Mouse (Mus musculus): ENCODE results near the gene Fastk.
"Not testable (repeated sequence)": the region's sequence is repeated elsewhere in the genome, so short reads cannot be mapped to it uniquely, and the experiment has no call there.

Gene Fastk

DNA sequence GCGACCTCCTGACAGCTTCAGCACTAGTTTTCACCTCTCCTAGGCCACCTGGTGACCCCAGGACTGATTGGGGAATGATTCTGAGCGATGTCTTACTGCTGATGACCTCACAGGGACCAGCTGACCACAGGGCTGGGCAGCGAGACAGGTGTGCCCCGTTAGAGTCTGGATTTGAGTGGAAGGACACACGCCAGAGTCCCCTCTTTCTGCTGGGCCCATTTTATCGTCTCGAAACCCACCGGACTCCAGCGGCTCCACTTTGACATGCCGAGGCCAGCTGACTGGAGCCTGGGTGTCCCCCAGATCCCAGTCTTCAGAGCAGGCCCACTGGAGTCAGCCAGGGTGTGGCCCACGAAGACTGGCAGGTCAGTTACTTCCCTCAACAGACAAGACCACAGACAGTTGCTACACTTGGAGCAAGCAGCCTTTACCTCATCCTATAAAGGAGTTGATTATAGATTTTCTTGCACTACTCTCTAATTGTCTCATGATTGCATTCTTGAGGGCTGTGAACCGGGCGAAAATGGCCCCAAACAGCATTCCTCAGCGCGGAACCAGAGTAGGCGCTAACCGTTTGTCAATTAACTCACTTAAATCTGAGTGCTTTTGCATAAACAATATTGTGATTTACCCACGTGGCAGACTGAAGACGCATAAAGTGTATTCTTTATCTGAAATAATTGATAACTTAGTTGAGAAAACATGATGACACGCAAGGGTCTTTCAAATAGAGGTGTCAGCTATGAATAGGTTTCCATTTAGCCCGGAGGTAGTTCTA, 20.9 kb downstream of the Fastk start:
- CTCF ChIA-PET = no interaction called here

GRCm38 (mm10) chr5:24423129-24424003, 21.7 kb downstream of the Fastk start, which contains the start of the genes Cdk5 and Slc4a2:
Gene Cdk5 (minus strand): TSS chr5:24423530.
Gene Slc4a2 (plus strand): TSS chr5:24423837.
- CTCF ChIA-PET = no interaction called here

- CTCF ChIA-PET = interaction anchor here (0.8 kb wide), 1 partner anchor 14 kb away, joined by 3 read pairs; no protein-coding TSS in a partner anchor
Measured at GRCm38 (mm10) chr5:24420381-24420780, 24.7 kb downstream of the Fastk start.

DNA sequence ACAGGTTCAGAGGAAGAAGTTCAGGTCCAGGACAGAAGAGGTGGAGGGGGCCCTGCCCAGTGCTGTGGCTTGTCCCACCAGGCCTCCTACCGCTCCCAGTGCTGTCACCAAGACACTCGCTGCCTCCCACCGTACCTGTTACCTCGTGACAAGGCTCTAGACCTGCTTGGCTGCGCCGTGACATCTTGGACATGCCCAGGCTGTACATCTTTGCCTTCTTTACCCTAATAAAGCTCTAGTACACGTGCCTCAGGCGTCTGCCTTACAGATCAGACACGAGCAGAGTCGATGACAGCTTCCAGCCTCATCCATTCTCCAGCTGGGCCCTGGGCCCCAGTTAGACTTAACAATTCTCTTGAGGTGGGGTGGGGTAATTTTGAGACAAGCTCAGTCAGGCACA, 27.5 kb downstream of the Fastk start:
- CTCF ChIA-PET = no interaction called here

DNA sequence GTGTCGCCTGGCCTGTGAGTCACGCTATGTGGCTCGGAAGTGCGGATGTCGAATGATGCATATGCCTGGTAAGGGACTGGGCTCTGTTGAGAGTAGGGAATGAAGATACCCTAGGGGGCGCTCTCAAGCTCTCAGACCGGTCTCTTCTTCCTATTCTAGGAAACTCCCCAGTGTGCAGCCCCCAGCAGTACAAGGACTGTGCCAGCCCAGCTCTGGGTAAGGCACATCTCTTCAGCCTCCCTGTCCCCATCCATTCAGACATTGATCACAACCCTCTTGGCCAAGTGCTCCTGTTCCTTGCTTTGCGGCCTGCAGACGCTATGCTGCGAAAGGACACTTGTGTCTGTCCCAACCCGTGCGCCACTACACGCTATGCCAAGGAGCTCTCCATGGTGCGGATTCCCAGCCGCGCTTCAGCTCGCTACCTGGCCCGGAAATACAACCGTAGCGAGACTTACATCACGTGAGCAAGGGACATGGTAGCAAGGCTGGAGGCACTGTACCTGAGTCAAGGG, 28.8 kb downstream of the Fastk start:
- CTCF ChIA-PET = interaction anchor here (0.5 to 1.1 kb wide), 3 partner anchors 9 to 884 kb away, joined by 3 to 12 read pairs (median 3); no protein-coding TSS in a partner anchor

- CTCF ChIA-PET = interaction anchor here (0.5 kb wide), 1 partner anchor 40 kb away, joined by 3 read pairs; no protein-coding TSS in a partner anchor
Measured at GRCm38 (mm10) chr5:24413938-24414337, 31.1 kb downstream of the Fastk start.

DNA sequence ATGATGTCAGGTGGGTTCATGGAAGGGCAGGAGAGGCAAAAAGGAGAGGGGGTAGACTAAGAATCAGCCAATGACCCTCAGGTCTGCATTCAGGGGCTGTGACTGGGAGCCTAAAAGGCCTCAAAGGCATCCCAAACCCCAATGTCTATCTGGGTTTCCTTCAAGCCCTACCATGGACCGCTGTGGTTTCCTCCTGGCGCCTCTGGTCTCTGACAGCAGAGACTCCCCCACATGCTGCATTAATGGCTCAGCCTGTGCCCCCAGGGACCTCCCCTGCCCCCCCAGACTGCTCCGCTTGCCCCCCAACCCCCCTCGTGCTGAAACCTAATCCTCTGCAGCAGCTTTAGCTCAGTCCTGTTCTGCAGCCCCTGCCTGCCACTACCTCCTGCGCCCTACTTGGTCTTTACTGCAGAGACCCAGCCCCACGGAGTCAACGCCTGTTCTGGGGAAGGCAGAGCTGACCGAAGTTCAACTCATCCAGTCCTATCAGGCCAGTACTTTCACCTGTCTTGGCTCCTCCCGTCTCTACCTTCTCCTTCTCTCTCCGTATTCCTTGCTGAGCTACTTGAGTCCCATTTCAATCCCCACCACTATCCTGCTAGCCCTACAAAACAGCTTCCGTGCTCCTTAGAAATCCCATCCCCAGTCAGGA, 31.9 kb downstream of the Fastk start, which contains the start of gene Asic3:
Asic3 (plus strand) TSS at position 351 of the 652 bp plus-strand sequence.
- CTCF ChIA-PET = no interaction called here

- CTCF ChIA-PET = no interaction called here
Measured at GRCm38 (mm10) chr5:24412063-24412462, 33.0 kb downstream of the Fastk start.

GRCm38 (mm10) chr5:24409466-24409865, 35.6 kb downstream of the Fastk start:
- CTCF ChIA-PET = no interaction called here

DNA sequence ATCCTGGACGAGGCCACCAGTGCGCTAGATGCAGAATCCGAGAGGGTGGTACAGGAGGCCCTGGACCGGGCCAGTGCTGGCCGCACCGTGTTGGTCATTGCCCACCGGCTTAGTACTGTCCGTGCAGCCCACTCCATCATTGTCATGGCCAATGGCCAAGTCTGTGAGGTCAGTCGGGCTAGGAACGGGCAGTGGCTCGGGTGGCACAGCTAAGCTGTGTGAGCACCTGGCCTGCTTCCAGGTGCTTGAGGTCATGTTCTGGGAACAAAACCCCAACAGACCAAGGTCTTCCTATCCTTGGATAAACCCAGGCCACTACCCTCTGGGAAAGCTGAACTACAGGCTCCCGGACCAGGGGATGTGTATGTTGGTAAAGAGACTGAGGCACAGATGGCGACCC, 36.4 kb downstream of the Fastk start:
- CTCF ChIA-PET = no interaction called here

- CTCF ChIA-PET = no interaction called here
Measured at GRCm38 (mm10) chr5:24405389-24405876, 39.7 kb downstream of the Fastk start.

GRCm38 (mm10) chr5:24404594-24405360, 40.3 kb downstream of the Fastk start:
- CTCF ChIA-PET = no interaction called here

GRCm38 (mm10) chr5:24401969-24402368, 43.1 kb downstream of the Fastk start:
- CTCF ChIA-PET = no interaction called here

- CTCF ChIA-PET = no interaction called here
Measured at GRCm38 (mm10) chr5:24400911-24401605, 44.0 kb downstream of the Fastk start.

DNA sequence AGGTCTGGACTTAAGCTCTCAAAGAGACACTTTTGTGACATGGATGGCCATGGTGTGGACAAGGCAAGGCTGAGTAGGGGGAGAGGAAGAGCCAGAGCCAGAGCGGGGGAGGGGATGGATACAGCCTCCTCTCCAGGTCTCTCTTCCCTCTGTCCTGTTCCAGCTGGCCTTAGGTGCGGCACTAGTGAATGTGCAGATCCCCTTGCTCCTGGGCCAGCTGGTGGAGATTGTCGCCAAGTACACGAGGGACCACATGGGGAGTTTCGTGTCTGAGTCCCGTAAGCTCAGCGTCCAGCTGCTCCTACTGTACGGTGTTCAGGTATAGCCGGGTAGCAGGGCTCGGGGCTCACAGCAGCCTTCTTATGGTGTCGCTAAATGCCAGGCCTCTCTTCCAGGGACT, 44.7 kb downstream of the Fastk start:
- CTCF ChIA-PET = interaction anchor here (0.5 kb wide), 1 partner anchor 107 kb away, joined by 5 read pairs; no protein-coding TSS in a partner anchor

- CTCF ChIA-PET = no interaction called here
Measured at GRCm38 (mm10) chr5:24399686-24400085, 45.4 kb downstream of the Fastk start.

- CTCF ChIA-PET = not testable (repeated sequence)
Measured at GRCm38 (mm10) chr5:24396254-24396653, 48.8 kb downstream of the Fastk start.

- CTCF ChIA-PET = interaction anchor here (0.6 kb wide), 1 partner anchor 28 kb away, joined by 3 read pairs; no protein-coding TSS in a partner anchor
Measured at GRCm38 (mm10) chr5:24394165-24394894, 50.8 kb downstream of the Fastk start.

- CTCF ChIA-PET = interaction anchor here (0.6 kb wide), 1 partner anchor 9 kb away, joined by 3 read pairs; no protein-coding TSS in a partner anchor
Measured at GRCm38 (mm10) chr5:24393392-24393997, 51.6 kb downstream of the Fastk start, which contains the start of gene Abcb8. Gene Abcb8 (plus strand): TSS chr5:24393663.
